Mouse (Mus musculus): ENCODE measurements around the gene Bcl11a. TPM values are rescaled to one million over a fixed set of nuclear protein-coding genes. Genes with fewer than 3 reads are reported as not detected.

Bcl11a gene
- polyA plus RNA-seq, 1 experiment from 2014 or later = 71.7 TPM

DNA sequence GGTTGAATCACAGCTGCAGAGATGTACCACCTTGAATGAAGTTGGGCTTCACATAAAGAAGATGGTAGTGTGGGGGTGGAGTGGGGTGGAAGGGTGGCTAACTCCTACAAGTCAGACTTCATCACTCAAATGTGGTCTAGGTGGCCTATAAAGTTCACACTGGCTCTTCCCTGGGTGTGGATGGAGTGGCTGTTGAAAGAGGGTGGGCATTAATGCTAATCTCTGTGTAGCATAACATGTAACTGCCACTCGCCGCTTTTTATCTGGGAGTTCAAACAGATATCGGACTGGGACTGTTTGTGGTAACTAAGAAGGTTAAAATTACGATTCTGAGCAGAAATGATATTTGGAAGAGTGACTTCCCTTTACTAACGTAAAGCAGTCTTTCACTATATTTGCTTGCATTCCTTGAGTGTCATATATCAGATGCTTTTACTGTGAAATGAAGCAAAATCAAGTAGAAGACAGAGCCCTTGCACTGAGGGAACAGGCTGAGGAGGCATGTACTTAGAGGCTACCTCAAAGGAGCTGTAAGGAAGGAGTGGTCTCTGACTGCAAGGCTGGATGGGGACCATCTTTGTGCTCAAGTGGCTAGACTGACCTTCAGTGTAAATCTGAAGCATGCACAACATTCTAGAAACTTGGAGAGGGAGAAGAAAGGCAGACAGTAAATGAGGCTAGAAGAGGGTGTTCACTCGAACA is 58.4 kb downstream of the Bcl11a start:
- H3K4me1 ChIP-seq (replicated peaks; ENCODE audit: control insufficient read depth, insufficient read depth, low read length) = no peaks in the 10 kb centered on the region; the same call in 1 of the 2 replicates
- no peak overlapping the region for H3K4me2 ChIP-seq (replicated peaks; ENCODE audit: low read depth, low read length)
- H3K4me3 ChIP-seq (ENCODE audit: low read depth, low read length) = no peak overlapping the region
- DNase-seq (ENCODE audit: low spot score) (no peak), ATAC-seq (ENCODE audit: low FRiP score) (no peak)
- H3K27ac ChIP-seq (ENCODE audit: low read depth, low read length) = no peak overlapping the region
- H3K27me3 ChIP-seq (ENCODE audit: control insufficient read depth, insufficient read depth, low read length) = no peaks in the 10 kb centered on the region
- H3K9ac ChIP-seq (ENCODE audit: low read depth, low read length) = no peak overlapping the region
- H3K9me3 ChIP-seq (ENCODE audit: control insufficient read depth, low read length) = no peaks in the 10 kb centered on the region
- H3K36me3 ChIP-seq (ENCODE audit: control insufficient read depth, insufficient read depth, low read length) = no peaks in the 10 kb centered on the region
- WGBS = 84% methylated on average over 6 of the region's 6 CpGs

DNA sequence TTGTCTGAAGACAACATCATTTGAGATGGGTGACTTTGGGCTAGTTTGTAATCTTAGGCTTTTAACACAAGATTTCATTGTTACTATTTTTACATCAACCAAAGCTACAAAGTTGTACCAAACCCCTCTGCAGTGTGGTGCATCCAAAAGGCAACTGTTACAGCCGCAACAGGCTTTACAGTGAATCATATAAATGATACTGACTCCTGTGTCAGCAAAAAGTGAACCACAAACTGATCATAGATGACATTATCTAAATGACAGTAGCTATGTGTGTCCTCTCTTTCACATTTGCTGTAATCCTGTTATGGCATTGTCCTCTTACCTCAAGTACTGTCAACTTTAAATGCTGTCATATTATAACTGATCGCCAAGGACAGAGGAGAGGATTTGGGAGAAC is 60.0 kb downstream of the Bcl11a start:
- H3K4me3 ChIP-seq (ENCODE audit: low read depth, low read length) = no peak overlapping the region
- H3K36me3 ChIP-seq (ENCODE audit: control insufficient read depth, insufficient read depth, low read length) = no peaks in the 10 kb centered on the region
- DNase-seq (ENCODE audit: low spot score) = no peak
- WGBS = 93% methylated on average over 2 of the region's 2 CpGs
- H3K9ac ChIP-seq (ENCODE audit: low read depth, low read length) = no peak overlapping the region
- no peak overlapping the region for H3K4me2 ChIP-seq (replicated peaks; ENCODE audit: low read depth, low read length)
- no peak overlapping the region for H3K27ac ChIP-seq (ENCODE audit: low read depth, low read length)
- no peaks in the 10 kb centered on the region for H3K27me3 ChIP-seq (ENCODE audit: control insufficient read depth, insufficient read depth, low read length)
- H3K4me1 ChIP-seq (replicated peaks; ENCODE audit: control insufficient read depth, insufficient read depth, low read length) = no peaks in the 10 kb centered on the region; the same call in 1 of the 2 replicates
- no peak for ATAC-seq (ENCODE audit: low FRiP score)
- no peaks in the 10 kb centered on the region for H3K9me3 ChIP-seq (ENCODE audit: control insufficient read depth, low read length)

DNA sequence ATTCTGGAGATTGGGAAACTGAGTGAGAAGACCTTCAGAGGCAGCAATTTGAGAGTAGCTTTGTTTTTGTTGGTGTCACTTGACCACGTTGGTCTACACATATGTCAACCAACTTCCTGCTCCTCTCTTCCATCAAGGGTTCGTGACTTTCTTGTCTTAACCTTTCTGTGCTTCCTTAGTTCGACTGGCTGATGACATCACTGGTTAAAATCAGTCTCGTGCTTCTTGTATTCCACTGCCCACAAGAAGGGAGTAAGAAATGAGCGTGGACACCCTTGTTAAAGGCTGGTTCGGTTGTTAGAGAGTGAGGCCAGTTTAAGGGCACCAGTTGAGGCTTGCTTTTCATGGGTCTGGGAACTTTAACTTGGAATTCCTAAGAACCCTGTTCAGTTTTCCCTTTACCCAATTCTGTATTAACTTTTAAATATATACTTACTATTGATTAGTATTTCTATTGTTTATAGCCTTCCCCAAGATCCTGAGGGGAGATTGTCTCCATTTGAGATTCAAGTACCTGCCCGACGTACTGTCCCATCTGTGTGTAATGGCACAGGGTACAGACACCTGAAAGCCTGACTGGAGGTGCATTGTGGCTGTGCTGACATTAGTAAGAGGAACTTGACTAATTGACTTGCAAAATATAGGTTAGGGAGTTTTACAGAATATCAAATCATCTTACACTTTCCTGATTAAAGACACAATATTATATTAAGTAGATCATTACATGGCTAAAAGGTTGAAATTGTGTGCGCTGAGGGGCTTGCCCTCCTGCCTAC is 60.9 kb downstream of the Bcl11a start:
- ATAC-seq (ENCODE audit: low FRiP score) = no peak
- H3K9me3 ChIP-seq (ENCODE audit: control insufficient read depth, low read length) = no peaks in the 10 kb centered on the region
- WGBS = 89% methylated on average over 9 of the region's 9 CpGs

DNA sequence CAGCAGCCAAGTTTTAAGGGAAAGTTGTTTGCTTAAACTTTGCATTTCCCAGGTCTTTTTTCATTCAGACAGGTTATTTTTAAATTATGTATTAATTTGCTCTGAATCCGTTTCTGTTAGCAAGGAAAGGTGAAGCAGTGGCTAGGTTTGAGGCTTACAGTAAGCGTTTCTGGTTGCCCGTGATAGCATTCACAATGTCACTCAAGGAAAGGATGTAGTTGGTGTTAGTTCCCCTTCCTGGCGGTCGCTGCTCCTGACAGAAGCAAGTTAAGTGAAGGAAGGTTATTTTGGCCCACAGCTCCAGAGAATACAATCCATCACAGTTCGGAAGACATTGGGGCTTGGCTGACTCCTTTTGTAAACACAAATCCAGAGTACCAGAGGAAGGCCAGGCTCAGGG is 61.6 kb downstream of the Bcl11a start:
- no peak overlapping the region for H3K27ac ChIP-seq (ENCODE audit: low read depth, low read length)
- ATAC-seq (ENCODE audit: low FRiP score) (no peak), DNase-seq (ENCODE audit: low spot score) (no peak)
- H3K27me3 ChIP-seq (ENCODE audit: control insufficient read depth, insufficient read depth, low read length) = no peaks in the 10 kb centered on the region
- no peaks in the 10 kb centered on the region; the same call in 1 of the 2 replicates for H3K4me1 ChIP-seq (replicated peaks; ENCODE audit: control insufficient read depth, insufficient read depth, low read length)
- H3K9ac ChIP-seq (ENCODE audit: low read depth, low read length) = no peak overlapping the region
- H3K9me3 ChIP-seq (ENCODE audit: control insufficient read depth, low read length) = no peaks in the 10 kb centered on the region
- no peak overlapping the region for H3K4me3 ChIP-seq (ENCODE audit: low read depth, low read length)
- H3K36me3 ChIP-seq (ENCODE audit: control insufficient read depth, insufficient read depth, low read length) = no peaks in the 10 kb centered on the region
- no peak overlapping the region for H3K4me2 ChIP-seq (replicated peaks; ENCODE audit: low read depth, low read length)
- 91% methylated on average over 6 of the region's 6 CpGs for WGBS

More for the DNA sequence above, 60.9 kb downstream of the Bcl11a start:
- H3K36me3 ChIP-seq (ENCODE audit: control insufficient read depth, insufficient read depth, low read length) = no peaks in the 10 kb centered on the region
- no peak overlapping the region for H3K27ac ChIP-seq (ENCODE audit: low read depth, low read length)
- no peak overlapping the region for H3K4me2 ChIP-seq (replicated peaks; ENCODE audit: low read depth, low read length)
- no peak overlapping the region for H3K4me3 ChIP-seq (ENCODE audit: low read depth, low read length)
- no peak overlapping the region for H3K9ac ChIP-seq (ENCODE audit: low read depth, low read length)
- H3K27me3 ChIP-seq (ENCODE audit: control insufficient read depth, insufficient read depth, low read length) = no peaks in the 10 kb centered on the region
- no peaks in the 10 kb centered on the region; the same call in 1 of the 2 replicates for H3K4me1 ChIP-seq (replicated peaks; ENCODE audit: control insufficient read depth, insufficient read depth, low read length)
- DNase-seq (ENCODE audit: low spot score) = no peak

DNA sequence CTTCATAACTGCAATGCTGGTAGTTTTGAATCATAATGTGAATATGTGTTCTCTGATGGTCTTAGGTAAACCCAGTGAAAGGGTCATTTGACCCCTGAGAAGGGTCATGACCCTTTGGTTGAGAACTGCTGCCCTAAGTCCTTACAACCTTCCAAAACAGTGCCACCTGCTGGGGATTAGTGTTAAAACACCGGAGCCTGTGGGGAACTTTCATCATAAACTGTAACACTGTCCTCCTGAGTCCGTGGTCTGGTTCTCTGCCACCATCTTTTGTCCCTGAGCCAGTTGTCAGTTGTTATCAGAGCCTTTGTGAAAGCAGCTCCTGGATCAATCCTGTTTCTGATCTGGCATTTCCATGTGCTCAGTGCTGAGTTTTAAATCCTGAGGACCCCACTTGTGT is 62.1 kb downstream of the Bcl11a start:
- Histone ChIP-seq H3K27ac (ENCODE audit: low read depth, low read length) (no peak overlapping the region), H3K9ac (ENCODE audit: low read depth, low read length) (no peak overlapping the region), H3K36me3 (ENCODE audit: control insufficient read depth, insufficient read depth, low read length) (no peaks in the 10 kb centered on the region), H3K9me3 (ENCODE audit: control insufficient read depth, low read length) (no peaks in the 10 kb centered on the region), H3K4me2 (replicated peaks; ENCODE audit: low read depth, low read length) (no peak overlapping the region), H3K4me1 (replicated peaks; ENCODE audit: control insufficient read depth, insufficient read depth, low read length) (no peaks in the 10 kb centered on the region; the same call in 1 of the 2 replicates), H3K27me3 (ENCODE audit: control insufficient read depth, insufficient read depth, low read length) (no peaks in the 10 kb centered on the region), H3K4me3 (ENCODE audit: low read depth, low read length) (no peak overlapping the region)
- 95% methylated on average over 2 of the region's 2 CpGs for WGBS
- DNase-seq (ENCODE audit: low spot score) (no peak), ATAC-seq (ENCODE audit: low FRiP score) (no peak)

DNA sequence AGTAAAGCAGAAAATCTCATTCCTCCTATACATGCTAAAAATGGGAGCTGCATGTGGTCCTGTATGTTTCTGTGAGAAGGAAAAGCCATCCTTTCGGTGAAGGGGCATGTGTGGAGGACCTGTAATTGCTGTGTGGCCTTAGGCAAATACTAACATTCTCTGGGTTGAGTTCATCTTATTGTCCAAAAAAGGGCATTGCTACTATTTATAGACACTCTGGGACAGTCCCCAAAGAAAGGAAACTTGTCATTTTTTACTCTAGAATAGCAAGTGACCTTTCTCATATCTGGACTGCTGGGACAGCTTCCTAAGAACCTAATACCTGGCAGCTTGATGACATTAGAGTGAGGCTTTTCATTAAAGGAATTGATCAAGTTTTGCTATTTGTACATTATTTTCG is 63.1 kb downstream of the Bcl11a start:
- Histone ChIP-seq H3K27ac (ENCODE audit: low read depth, low read length) (no peak overlapping the region), H3K4me3 (ENCODE audit: low read depth, low read length) (no peak overlapping the region), H3K4me2 (replicated peaks; ENCODE audit: low read depth, low read length) (no peak overlapping the region), H3K4me1 (replicated peaks; ENCODE audit: control insufficient read depth, insufficient read depth, low read length) (no peaks in the 10 kb centered on the region; the same call in 1 of the 2 replicates), H3K9me3 (ENCODE audit: control insufficient read depth, low read length) (no peaks in the 10 kb centered on the region), H3K9ac (ENCODE audit: low read depth, low read length) (no peak overlapping the region), H3K36me3 (ENCODE audit: control insufficient read depth, insufficient read depth, low read length) (no peaks in the 10 kb centered on the region), H3K27me3 (ENCODE audit: control insufficient read depth, insufficient read depth, low read length) (no peaks in the 10 kb centered on the region)
- WGBS = 88% methylated on average over 2 of the region's 2 CpGs
- ATAC-seq (ENCODE audit: low FRiP score) (no peak), DNase-seq (ENCODE audit: low spot score) (no peak)

DNA sequence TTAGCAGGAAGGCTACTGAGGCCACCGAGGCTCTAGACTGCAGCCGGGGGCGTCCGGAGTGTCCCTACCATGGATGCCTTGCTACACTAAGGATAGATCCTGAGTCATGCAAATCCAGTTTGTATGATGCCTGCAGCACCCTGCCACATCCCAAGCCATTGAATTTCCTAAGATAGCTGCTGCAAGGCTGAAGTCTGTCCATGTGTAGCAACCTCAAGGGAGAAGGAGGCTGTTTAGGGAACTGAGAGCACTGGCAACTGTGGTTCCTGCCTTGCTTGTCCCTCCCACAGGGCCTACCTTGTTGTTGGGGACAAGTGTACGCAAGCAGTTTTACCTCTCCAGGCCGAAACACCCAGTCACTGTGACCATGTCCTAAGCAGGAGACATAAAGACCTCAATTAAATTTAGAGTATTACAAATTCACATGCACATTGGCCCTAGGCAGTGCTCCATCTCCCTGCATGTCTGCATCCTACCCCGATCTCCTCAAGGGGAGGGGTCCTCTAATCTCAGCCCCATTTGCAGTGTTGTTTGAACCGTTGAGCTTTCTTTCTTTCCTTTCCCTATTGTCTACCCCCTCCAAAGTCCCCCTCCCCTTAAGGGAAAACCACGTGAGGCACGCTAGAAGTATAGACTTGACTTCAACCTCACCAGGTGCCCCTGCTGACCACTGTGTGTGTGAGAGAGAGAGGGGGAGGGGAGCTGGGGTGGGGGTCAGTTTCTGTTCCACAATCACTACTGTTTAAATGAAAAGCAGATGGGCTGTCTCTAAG is 63.8 kb downstream of the Bcl11a start:
- no peaks in the 10 kb centered on the region; the same call in 1 of the 2 replicates for H3K4me1 ChIP-seq (replicated peaks; ENCODE audit: control insufficient read depth, insufficient read depth, low read length)
- no peak overlapping the region for H3K27ac ChIP-seq (ENCODE audit: low read depth, low read length)
- H3K4me2 ChIP-seq (replicated peaks; ENCODE audit: low read depth, low read length) = no peak overlapping the region
- DNase-seq (ENCODE audit: low spot score) (no peak), ATAC-seq (ENCODE audit: low FRiP score) (0 out of 2 replicates have a peak, but pooled peaks have one; percentile 10)
- H3K4me3 ChIP-seq (ENCODE audit: low read depth, low read length) = no peak overlapping the region
- H3K36me3 ChIP-seq (ENCODE audit: control insufficient read depth, insufficient read depth, low read length) = no peaks in the 10 kb centered on the region
- no peaks in the 10 kb centered on the region for H3K27me3 ChIP-seq (ENCODE audit: control insufficient read depth, insufficient read depth, low read length)
- WGBS = 67% methylated on average over 10 of the region's 10 CpGs
- no peaks in the 10 kb centered on the region for H3K9me3 ChIP-seq (ENCODE audit: control insufficient read depth, low read length)
- no peak overlapping the region for H3K9ac ChIP-seq (ENCODE audit: low read depth, low read length)

DNA sequence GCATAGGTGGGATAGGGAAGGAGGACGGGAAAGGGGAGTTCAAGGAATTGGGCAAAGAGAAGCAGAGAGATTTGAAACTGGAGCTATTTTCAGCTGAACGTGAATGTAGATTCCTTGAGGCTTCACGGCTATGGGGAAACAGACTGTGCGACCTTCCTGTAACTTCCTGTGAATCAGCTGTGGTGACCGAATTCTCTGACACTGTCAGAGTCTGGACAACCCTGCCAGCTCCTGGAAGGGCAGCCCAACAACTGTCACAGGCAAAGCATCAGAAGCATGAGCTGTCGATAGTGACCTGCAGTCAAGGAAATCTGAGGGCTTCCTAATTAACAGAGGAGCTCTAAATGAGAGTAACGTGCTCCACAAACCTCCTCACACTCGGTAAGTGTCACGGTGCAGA is 64.5 kb downstream of the Bcl11a start:
- no peak for DNase-seq (ENCODE audit: low spot score)
- no peaks in the 10 kb centered on the region for H3K36me3 ChIP-seq (ENCODE audit: control insufficient read depth, insufficient read depth, low read length)
- H3K4me3 ChIP-seq (ENCODE audit: low read depth, low read length) = no peak overlapping the region
- no peak for ATAC-seq (ENCODE audit: low FRiP score)
- no peak overlapping the region for H3K27ac ChIP-seq (ENCODE audit: low read depth, low read length)
- H3K4me1 ChIP-seq (replicated peaks; ENCODE audit: control insufficient read depth, insufficient read depth, low read length) = no peaks in the 10 kb centered on the region
- H3K4me2 ChIP-seq (replicated peaks; ENCODE audit: low read depth, low read length) = no peak overlapping the region
- no peaks in the 10 kb centered on the region for H3K27me3 ChIP-seq (ENCODE audit: control insufficient read depth, insufficient read depth, low read length)
- WGBS = 61% methylated on average over 9 of the region's 9 CpGs
- no peak overlapping the region for H3K9ac ChIP-seq (ENCODE audit: low read depth, low read length)
- no peaks in the 10 kb centered on the region for H3K9me3 ChIP-seq (ENCODE audit: control insufficient read depth, low read length)

Measured in hindbrain, embryonic 11.5 days (tissue).